Mouse (Mus musculus) mouse embryonic stem cell (cell line): Measurements from ENCODE around the gene Rpp25l.
"Not testable (repeated sequence)": the region's sequence is repeated elsewhere in the genome, so short reads cannot be mapped to it uniquely, and the experiment has no call there.

Experiments
- in situ Hi-C, 2 experiments: fragments of 300-500 bp; cut with MboI; formaldehyde crosslinking; loops; 1 replicate in 1 of 2; 3 replicates in 1 of 2; pipeline ENCODE4 v1.14.3; 2019 to 2020; ENCODE audit warnings: low sequenced_read_pairs in 2 of 2, low pct_unique_long_range_greater_than_20kb in 1 of 2, mixed read lengths in 1 of 2; ENCODE audit not compliant: unreplicated experiment in 1 of 2

Rpp25l gene

GRCm38 (mm10) chr4:41713197-41714067 lies at the start of gene Rpp25l:
TSS of gene Rpp25l (minus strand) at chr4:41713534.
- in situ Hi-C loops = loop anchor here in 1 of 2 experiments (25.0 kb wide), 1 partner anchor 576 kb away; the partner anchor contains the start of gene Ube2r2

- in situ Hi-C loops = not testable (repeated sequence)
Observed at GRCm38 (mm10) chr4:41762688-41763114, 49.4 kb upstream of the Rpp25l start.

- in situ Hi-C loops = no loop called here
Observed at GRCm38 (mm10) chr4:41762099-41762687, 48.9 kb upstream of the Rpp25l start.

GRCm38 (mm10) chr4:41761680-41762079 lies 48.3 kb upstream of the Rpp25l start:
- in situ Hi-C loops = no loop called here

GRCm38 (mm10) chr4:41760911-41761310 lies 47.6 kb upstream of the Rpp25l start:
- in situ Hi-C loops = no loop called here

GRCm38 (mm10) chr4:41760288-41760721 lies 47.0 kb upstream of the Rpp25l start:
- in situ Hi-C loops = no loop called here

GRCm38 (mm10) chr4:41759656-41760287 lies 46.4 kb upstream of the Rpp25l start:
- in situ Hi-C loops = no loop called here

- in situ Hi-C loops = no loop called here
Observed at GRCm38 (mm10) chr4:41759206-41759605, 45.9 kb upstream of the Rpp25l start.

- in situ Hi-C loops = no loop called here
Observed at GRCm38 (mm10) chr4:41758701-41759100, 45.4 kb upstream of the Rpp25l start.

GRCm38 (mm10) chr4:41758021-41758420 lies 44.7 kb upstream of the Rpp25l start:
- in situ Hi-C loops = no loop called here

GRCm38 (mm10) chr4:41757321-41757720 lies 44.0 kb upstream of the Rpp25l start:
- in situ Hi-C loops = no loop called here

- in situ Hi-C loops = no loop called here
Observed at GRCm38 (mm10) chr4:41756440-41756839, 43.1 kb upstream of the Rpp25l start.

- in situ Hi-C loops = no loop called here
Observed at GRCm38 (mm10) chr4:41755338-41756305, 42.3 kb upstream of the Rpp25l start, which contains the start of gene Sigmar1. TSS of gene Sigmar1 (minus strand) at chr4:41756157.

GRCm38 (mm10) chr4:41754797-41755337 lies 41.5 kb upstream of the Rpp25l start, which contains the start of gene Galt:
TSS of gene Galt (plus strand) at chr4:41755228.
- in situ Hi-C loops = no loop called here

GRCm38 (mm10) chr4:41745021-41745420 lies 31.7 kb upstream of the Rpp25l start:
- in situ Hi-C loops = no loop called here

GRCm38 (mm10) chr4:41744131-41744530 lies 30.8 kb upstream of the Rpp25l start:
- in situ Hi-C loops = no loop called here

GRCm38 (mm10) chr4:41741158-41741560 lies 27.8 kb upstream of the Rpp25l start:
- in situ Hi-C loops = no loop called here
